In genomic region chr7:68697313-68697712, GRCm38 (mm10) we compare ENCODE assay signal across 15 mouse cellular contexts.
"Had no signal": no experiment of that assay in that cellular context is flagged by ENCODE, and none has a peak within 500 bp of the region (broad histone marks: within the 10 kb centered on the region; RNA-seq: fewer than 3 reads in every experiment).

No protein-coding gene starts in this region.

- H3K27me3 ChIP-seq: megakaryocyte, embryonic 14.5 days; midbrain, embryonic 15.5 days; neural tube, embryonic 13.5 days had no signal

- H3K4me3 ChIP-seq: layer of hippocampus, adult 2 months; megakaryocyte, embryonic 14.5 days; midbrain, embryonic 15.5 days; neural tube, embryonic 13.5 days had no signal

- H3K27ac ChIP-seq: kidney, postnatal 0 days; layer of hippocampus, adult 2 months; liver, embryonic 14.5 days; macrophage; midbrain, embryonic 15.5 days; neural tube, embryonic 13.5 days had no signal

- H3K9ac ChIP-seq: liver, embryonic 14.5 days; midbrain, embryonic 15.5 days; neural tube, embryonic 13.5 days had no signal

- H3K4me2 ChIP-seq: midbrain, embryonic 11.5 days; midbrain, embryonic 15.5 days; neural tube, embryonic 13.5 days had no signal

- H3K4me1 ChIP-seq: megakaryocyte, embryonic 14.5 days; midbrain, embryonic 15.5 days had no signal

- DNase-seq: retina, postnatal 1 day; right cerebral cortex, postnatal 4 days; spleen, adult 18-20 months; thymus, adult 18-20 months; thymus, postnatal 14 days had no signal

- H3K36me3 ChIP-seq: midbrain, embryonic 15.5 days; neural tube, embryonic 13.5 days had no signal

- ATAC-seq: hindbrain, embryonic 16.5 days; inflammation-experienced regulatory T-cells, adult 6 months; midbrain, embryonic 15.5 days had no signal

- H3K9me3 ChIP-seq: midbrain, embryonic 15.5 days; neural tube, embryonic 13.5 days had no signal
